Mouse (Mus musculus) liver, embryonic 14.5 days (tissue): ENCODE data around the gene Abhd5.

Experiments used
- CTCF ChIP-seq: IDR thresholded peaks from 2 replicates; pipeline ENCODE4 v1.5.1; 2016; ENCODE audit warnings: antibody characterized with exemption, low read depth, control low read depth
- EP300 ChIP-seq: IDR thresholded peaks from 2 replicates; pipeline ENCODE4 v1.6.1; 2016; ENCODE audit warnings: antibody characterized with exemption, low read depth

DNA sequence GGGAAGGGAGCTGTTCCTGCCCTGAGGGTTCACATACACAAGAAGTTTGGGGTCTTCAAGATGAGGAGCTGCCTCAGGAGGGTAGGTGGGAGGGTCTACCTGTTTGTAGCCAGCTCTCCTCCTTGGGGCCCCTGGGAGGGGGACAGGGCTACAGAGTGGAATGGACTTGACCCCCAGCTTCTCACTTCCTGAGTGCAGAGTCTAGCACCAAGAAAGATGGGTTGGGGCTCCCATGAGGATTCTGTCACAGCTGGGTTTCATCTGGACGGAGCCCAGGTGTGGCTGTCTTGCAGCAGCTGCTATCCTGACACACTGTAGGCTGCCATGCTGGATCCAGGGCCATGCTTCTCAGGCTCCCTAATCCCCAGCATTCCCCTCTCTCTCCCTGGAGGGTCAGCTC is 78.3 kb downstream of the Abhd5 start:
- TF ChIP-seq CTCF (no peak), EP300 (no peak)
